Mouse (Mus musculus): Measurements from ENCODE around the gene Clcnka.

DNA sequence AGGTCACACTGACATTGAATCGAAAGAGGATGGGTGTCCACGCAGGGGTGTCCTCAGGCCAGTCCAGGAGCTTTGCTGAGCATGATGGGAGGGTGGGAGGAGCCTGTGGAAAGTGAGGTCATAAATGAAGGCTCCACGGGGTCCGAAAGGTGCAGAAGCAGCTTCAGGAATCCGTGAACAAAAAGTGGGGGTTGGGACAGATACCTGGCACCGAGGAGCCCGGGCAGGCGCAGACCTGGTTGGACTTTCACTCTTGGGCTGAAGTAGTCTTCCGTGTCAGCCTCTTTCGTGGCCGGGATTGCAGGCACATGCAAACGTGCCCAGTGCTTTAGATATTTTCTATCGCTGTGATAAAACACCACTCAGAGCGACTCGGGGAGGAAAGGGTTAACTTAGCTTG, 1.6 kb upstream of the Clcnka start:
- TF ChIP-seq CTCF (IDR thresholded peaks at IDR 0.05; ENCODE audit: insufficient read depth, low read length) (no peak), POLR2A (IDR thresholded peaks at IDR 0.05; ENCODE audit: borderline replicate concordance, extremely low read depth, low read depth, low read length) (no peak)
